Mouse (Mus musculus): ENCODE data around the gene Nckap5.

GRCm38 (mm10) chr1:126626206-126626605 lies 204.4 kb downstream of the Nckap5 start:
- TF ChIP-seq EP300 (IDR thresholded peaks at IDR 0.05; ENCODE audit: low read depth) (no peak), CTCF (IDR thresholded peaks at IDR 0.05; ENCODE audit: low read depth) (no peak)

All from liver, postnatal 0 days (tissue).